Mouse (Mus musculus): Measurements from ENCODE around the gene Ccnb1ip1. TPM values are rescaled to one million over a fixed set of nuclear protein-coding genes. Genes with fewer than 3 reads are reported as not detected.

Gene Ccnb1ip1
- polyA plus RNA-seq, 1 experiment from 2014 or later = not detected

DNA sequence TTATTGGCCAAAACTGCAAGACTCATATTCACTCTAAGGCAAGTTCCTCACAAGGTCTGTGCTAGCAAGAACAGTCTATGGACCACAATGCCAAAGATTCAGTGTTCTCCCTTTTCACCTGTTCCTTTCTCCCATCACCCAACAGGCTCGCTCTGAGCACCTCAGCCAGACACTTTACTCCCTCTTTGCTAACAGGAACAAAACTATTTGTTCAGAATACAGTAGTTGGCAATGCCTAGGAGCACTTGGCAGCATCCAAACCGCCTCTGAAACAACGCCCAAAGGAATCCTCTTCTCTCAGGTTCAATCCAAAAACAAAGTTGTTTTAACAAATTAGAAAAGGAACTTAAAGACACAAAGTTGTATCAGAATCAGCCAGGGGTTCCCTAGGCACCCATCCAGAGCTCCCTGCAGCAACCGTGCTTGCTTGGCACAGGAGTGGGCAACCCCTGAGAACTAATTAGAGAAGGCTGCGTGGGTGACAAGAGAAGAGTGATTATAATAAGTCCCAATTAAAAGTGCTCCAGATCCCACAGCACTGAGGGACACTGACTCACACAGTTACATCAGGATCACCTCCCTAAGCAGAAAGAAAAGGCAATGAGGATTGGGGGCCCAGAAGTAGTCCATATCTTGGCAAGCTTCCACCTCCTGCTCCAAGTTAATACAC lies 49.0 kb downstream of the Ccnb1ip1 start:
- no peaks in the 10 kb centered on the region for H3K9me3 ChIP-seq
- DNase-seq (ENCODE audit: low spot score) = no peak
- H3K27ac ChIP-seq (replicated peaks) = no peak overlapping the region
- H3K27me3 ChIP-seq (replicated peaks; ENCODE audit: low read depth, poor library complexity, severe bottlenecking) = no peaks in the 10 kb centered on the region
- WGBS = 84% methylated on average over 5 of the region's 5 CpGs
- peaks cover 8% of the 10 kb centered on the region for H3K36me3 ChIP-seq (replicated peaks)
- H3K4me1 ChIP-seq = no peaks in the 10 kb centered on the region
- no peak overlapping the region for H3K4me3 ChIP-seq

DNA sequence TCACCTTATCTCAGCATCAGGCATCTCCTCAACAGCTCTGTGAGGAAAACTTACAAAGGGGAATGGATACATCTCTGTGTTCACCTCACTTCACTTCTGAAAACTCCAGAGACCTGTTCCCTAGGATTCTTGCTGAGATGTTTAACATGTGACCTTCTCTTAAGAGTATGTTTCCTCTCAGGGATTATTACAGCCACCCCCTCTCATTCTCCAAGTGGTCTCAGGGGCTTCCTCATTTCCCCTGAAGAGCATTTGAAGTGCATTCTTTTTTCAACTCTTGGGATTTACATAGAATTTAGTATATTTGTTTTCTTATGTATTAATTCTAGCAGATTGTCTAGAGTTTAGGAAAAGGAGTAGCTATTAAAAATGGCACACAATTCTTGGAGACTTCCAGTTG lies 62.5 kb downstream of the Ccnb1ip1 start, which contains the start of gene Olfr749:
Gene Olfr749 (minus strand): TSS at position 101 of the 400 bp plus-strand sequence.
- Histone ChIP-seq H3K4me1 (no peaks in the 10 kb centered on the region), H3K4me3 (no peak within 1 kb of the TSS), H3K36me3 (replicated peaks) (no peaks in the 10 kb centered on the region), H3K27me3 (replicated peaks; ENCODE audit: low read depth, poor library complexity, severe bottlenecking) (no peaks in the 10 kb centered on the region), H3K9me3 (no peaks in the 10 kb centered on the region), H3K27ac (replicated peaks) (no peak within 1 kb of the TSS)
- DNase-seq (ENCODE audit: low spot score) = no peak

DNA sequence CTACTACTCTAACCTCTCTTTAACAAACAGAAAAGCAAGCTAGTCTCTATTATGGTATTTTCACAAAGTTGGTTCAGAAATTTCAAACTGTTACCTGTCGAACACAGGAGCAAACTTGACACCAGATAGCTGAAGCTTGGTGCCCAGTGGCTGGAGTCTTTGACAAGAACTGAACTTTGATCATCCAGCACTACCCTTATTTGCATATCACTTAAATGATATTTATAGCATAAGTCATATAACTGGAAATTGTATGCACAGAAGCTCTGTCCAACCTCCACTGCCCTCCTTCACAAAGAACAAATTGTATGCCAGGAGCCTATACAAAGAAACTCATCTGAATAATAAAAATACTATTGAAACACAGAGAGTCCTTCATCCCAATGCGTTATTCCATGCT lies 65.9 kb downstream of the Ccnb1ip1 start:
- WGBS = 72% methylated on average over 2 of the region's 2 CpGs
- H3K9me3 ChIP-seq = no peaks in the 10 kb centered on the region
- no peak for DNase-seq (ENCODE audit: low spot score)
- no peaks in the 10 kb centered on the region for H3K27me3 ChIP-seq (replicated peaks; ENCODE audit: low read depth, poor library complexity, severe bottlenecking)
- no peaks in the 10 kb centered on the region for H3K36me3 ChIP-seq (replicated peaks)
- H3K27ac ChIP-seq (replicated peaks) = no peak overlapping the region
- no peaks in the 10 kb centered on the region for H3K4me1 ChIP-seq
- H3K4me3 ChIP-seq = no peak overlapping the region

DNA sequence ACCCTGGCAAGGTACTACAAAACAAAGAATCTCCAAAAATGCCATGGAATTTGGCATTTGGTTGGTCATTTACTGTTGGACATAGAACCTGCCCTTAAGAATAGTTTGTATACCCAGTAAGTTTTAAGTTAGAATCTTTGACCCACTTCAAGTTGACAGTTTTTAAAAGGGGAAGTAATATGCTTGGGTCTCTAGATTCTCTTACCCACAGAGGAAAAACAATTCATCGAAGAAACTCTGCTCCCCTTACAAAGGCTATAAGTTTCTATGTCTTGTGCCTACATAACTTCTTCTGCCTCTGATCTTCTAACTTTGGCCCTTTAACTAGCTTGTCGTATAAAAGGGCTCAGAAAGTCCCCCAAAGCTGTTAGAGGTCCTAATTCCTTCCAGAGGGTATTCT lies 67.2 kb downstream of the Ccnb1ip1 start:
- 69% methylated on average over 2 of the region's 2 CpGs for WGBS
- no peak for DNase-seq (ENCODE audit: low spot score)
- no peaks in the 10 kb centered on the region for H3K4me1 ChIP-seq
- no peak overlapping the region for H3K27ac ChIP-seq (replicated peaks)
- H3K27me3 ChIP-seq (replicated peaks; ENCODE audit: low read depth, poor library complexity, severe bottlenecking) = no peaks in the 10 kb centered on the region
- no peaks in the 10 kb centered on the region for H3K36me3 ChIP-seq (replicated peaks)
- no peaks in the 10 kb centered on the region for H3K9me3 ChIP-seq
- H3K4me3 ChIP-seq = no peak overlapping the region

Other genes starting within 250 kb of the Ccnb1ip1 start
- not detected in 2 replicates for gene Olfr744, start 192.9 kb downstream of the Ccnb1ip1 start, polyA plus RNA-seq (2016; fragmentation: Nextera tagmentation; extraction: Ambion mirVana)
- not detected in 2 replicates for gene Olfr745, start 168.3 kb downstream of the Ccnb1ip1 start, polyA plus RNA-seq (2016; fragmentation: Nextera tagmentation; extraction: Ambion mirVana)
- gene Olfr746, start 160.6 kb downstream of the Ccnb1ip1 start, polyA plus RNA-seq (2016; fragmentation: Nextera tagmentation; extraction: Ambion mirVana) = not detected in 2 replicates
- not detected in 2 replicates for gene Olfr747, start 114.5 kb downstream of the Ccnb1ip1 start, polyA plus RNA-seq (2016; fragmentation: Nextera tagmentation; extraction: Ambion mirVana)
- gene Olfr748, start 100.4 kb downstream of the Ccnb1ip1 start, polyA plus RNA-seq (2016; fragmentation: Nextera tagmentation; extraction: Ambion mirVana) = not detected in 2 replicates
- not detected in 2 replicates for gene Olfr749, start 62.6 kb downstream of the Ccnb1ip1 start, polyA plus RNA-seq (2016; fragmentation: Nextera tagmentation; extraction: Ambion mirVana)
- gene Ttc5, start 22.2 kb downstream of the Ccnb1ip1 start, polyA plus RNA-seq (2016; fragmentation: Nextera tagmentation; extraction: Ambion mirVana) = 104 and 107 TPM in 2 replicates
- gene Parp2, start 109 bp upstream of the Ccnb1ip1 start, polyA plus RNA-seq (2016; fragmentation: Nextera tagmentation; extraction: Ambion mirVana) = 68.0 and 68.7 TPM in 2 replicates
- gene Tep1, start 62.8 kb upstream of the Ccnb1ip1 start, polyA plus RNA-seq (2016; fragmentation: Nextera tagmentation; extraction: Ambion mirVana) = 4.0 and 5.5 TPM in 2 replicates
- gene Klhl33, start 89.8 kb upstream of the Ccnb1ip1 start, polyA plus RNA-seq (2016; fragmentation: Nextera tagmentation; extraction: Ambion mirVana) = 0.15 and 0.19 TPM in 2 replicates
- gene Osgep, start 117.2 kb upstream of the Ccnb1ip1 start, polyA plus RNA-seq (2016; fragmentation: Nextera tagmentation; extraction: Ambion mirVana) = 178 and 185 TPM in 2 replicates
- 548 and 554 TPM in 2 replicates for gene Apex1, start 117.2 kb upstream of the Ccnb1ip1 start, polyA plus RNA-seq (2016; fragmentation: Nextera tagmentation; extraction: Ambion mirVana)
- 43.5 and 43.6 TPM in 2 replicates for gene Pip4p1, start 123.1 kb upstream of the Ccnb1ip1 start, polyA plus RNA-seq (2016; fragmentation: Nextera tagmentation; extraction: Ambion mirVana)
- 74.5 and 78.8 TPM in 2 replicates for gene Pnp, start 123.3 kb upstream of the Ccnb1ip1 start, polyA plus RNA-seq (2016; fragmentation: Nextera tagmentation; extraction: Ambion mirVana)
- gene Gm49342, start 136.8 kb upstream of the Ccnb1ip1 start, polyA plus RNA-seq (2016; fragmentation: Nextera tagmentation; extraction: Ambion mirVana) = not detected in 2 replicates
- gene Pnp2, start 148.3 kb upstream of the Ccnb1ip1 start, polyA plus RNA-seq (2016; fragmentation: Nextera tagmentation; extraction: Ambion mirVana) = 0.39 and 0.84 TPM in 2 replicates
- gene Rnase10, start 200.0 kb upstream of the Ccnb1ip1 start, polyA plus RNA-seq (2016; fragmentation: Nextera tagmentation; extraction: Ambion mirVana) = not detected in 2 replicates
- gene Rnase9, start 234.1 kb upstream of the Ccnb1ip1 start, polyA plus RNA-seq (2016; fragmentation: Nextera tagmentation; extraction: Ambion mirVana) = not detected in 2 replicates
- not detected in 2 replicates for gene Rnase11, start 242.4 kb upstream of the Ccnb1ip1 start, polyA plus RNA-seq (2016; fragmentation: Nextera tagmentation; extraction: Ambion mirVana)
- not detected in 2 replicates for gene Rnase12, start 249.9 kb upstream of the Ccnb1ip1 start, polyA plus RNA-seq (2016; fragmentation: Nextera tagmentation; extraction: Ambion mirVana)

All from embryonic facial prominence, embryonic 10.5 days (tissue).